Mouse (Mus musculus) limb, embryonic 15.5 days (tissue): ENCODE data around the gene Arxes2. TPM values are rescaled to one million over a fixed set of nuclear protein-coding genes. Genes with fewer than 3 reads are reported as not detected.

ENCODE experiments used
- polyA plus RNA-seq: library from polyadenylated mRNA; unstranded; fragments of >200 nt; fragmentation: Nextera tagmentation; extraction: Ambion mirVana; gene quantifications from 2 replicates; pipeline ENCODE4 v1.2.1, GENCODE M21; 2015

The Arxes2 gene
- polyA plus RNA-seq, 1 experiment from 2014 or later, result 54.1 TPM

Other genes with a start within 250 kb of the Arxes2 start
- gene Bhlhb9, start 196.2 kb upstream of the Arxes2 start, polyA plus RNA-seq, result 46.9 and 48.6 TPM in 2 replicates
- 37.8 and 38.8 TPM in 2 replicates for gene Gprasp2, start 154.8 kb upstream of the Arxes2 start, polyA plus RNA-seq
- gene Arxes1, start 39.5 kb downstream of the Arxes2 start, polyA plus RNA-seq, result 25.9 and 27.6 TPM in 2 replicates
- 51.8 and 52.5 TPM in 2 replicates for gene Bex2, start 74.4 kb downstream of the Arxes2 start, polyA plus RNA-seq
- gene Nxf3, start 91.4 kb downstream of the Arxes2 start, polyA plus RNA-seq, result not detected in 2 replicates
- 24.5 and 32.2 TPM in 2 replicates for gene Bex4, start 145.2 kb downstream of the Arxes2 start, polyA plus RNA-seq
- 206 and 225 TPM in 2 replicates for gene Tceal8, start 178.5 kb downstream of the Arxes2 start, polyA plus RNA-seq
- gene Tceal5, start 210.1 kb downstream of the Arxes2 start, polyA plus RNA-seq, result 10.2 and 13.7 TPM in 2 replicates
- 99.1 and 272 TPM in 2 replicates for gene Tceal7, start 221.0 kb downstream of the Arxes2 start, polyA plus RNA-seq
- 79.3 and 121 TPM in 2 replicates for gene Bex1, start 221.7 kb downstream of the Arxes2 start, polyA plus RNA-seq